Mouse (Mus musculus): ENCODE measurements at regions not wholly inside any gene's neighbourhood (a gene's known extent, or its start where the extent isn't known, plus 50 kb on each side); places are given as distances from the start of the nearest gene placed in this dataset.

DNA sequence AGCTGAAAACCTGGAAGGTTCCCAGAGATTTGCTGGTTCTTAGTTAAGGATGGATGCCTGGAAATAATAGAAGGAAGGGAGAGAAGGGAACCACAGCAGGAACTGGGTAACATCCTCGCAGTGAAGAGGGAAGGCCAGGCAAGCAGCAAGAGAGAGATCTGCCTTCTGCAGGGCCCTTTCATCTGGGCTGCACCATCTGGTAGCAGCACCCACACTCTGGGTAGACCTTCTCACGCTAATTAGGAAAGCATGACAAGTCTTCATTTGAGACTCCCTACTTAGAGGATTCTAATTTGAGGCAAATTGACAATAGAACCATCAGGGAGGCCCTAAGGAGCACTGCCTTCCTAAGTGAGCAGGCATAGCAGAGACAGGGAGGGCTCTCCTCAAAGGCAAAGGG is 153.3 kb downstream of the Med10 start:
- H3K9me3 ChIP-seq: no peaks in the 10 kb centered on the region
- WGBS: 51% methylated on average over 2 of the region's 2 CpGs
- no peak for ATAC-seq (ENCODE audit: insufficient number of reproducible peaks, insufficient read depth, low FRiP score, low TSS enrichment)
- no peaks in the 10 kb centered on the region for H3K4me1 ChIP-seq
- H3K27me3 ChIP-seq: no peaks in the 10 kb centered on the region
- no peak overlapping the region for H3K9ac ChIP-seq
- H3K4me2 ChIP-seq (replicated peaks): no peak overlapping the region
- no peak overlapping the region for H3K27ac ChIP-seq
- H3K36me3 ChIP-seq: no peaks in the 10 kb centered on the region
- H3K4me3 ChIP-seq: no peak overlapping the region

DNA sequence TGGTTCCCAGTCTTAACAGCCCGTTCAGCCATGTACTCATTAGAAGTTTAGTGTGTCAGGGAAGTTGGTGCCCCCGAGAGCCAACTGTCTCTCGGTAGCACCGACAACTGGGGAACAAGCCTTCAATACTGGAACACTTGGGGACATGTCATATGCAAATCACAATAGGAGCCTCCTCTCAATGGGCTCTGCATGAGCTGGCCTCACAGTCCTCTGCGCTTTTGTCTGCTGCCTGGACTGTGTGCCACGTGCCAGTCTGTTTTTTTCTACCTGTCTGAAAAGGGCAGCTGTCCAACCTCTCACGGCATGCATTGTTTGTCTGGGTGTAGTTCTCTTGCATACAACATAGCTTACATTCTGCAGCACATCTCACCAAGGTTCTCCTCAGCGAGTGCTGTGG is 161.7 kb downstream of the Med10 start:
- Histone ChIP-seq H3K27me3 (no peaks in the 10 kb centered on the region; the same call in 1 of the 2 replicates), H3K36me3 (no peaks in the 10 kb centered on the region), H3K9me3 (no peaks in the 10 kb centered on the region), H3K27ac (no peak overlapping the region), H3K9ac (no peak overlapping the region), H3K4me2 (replicated peaks) (no peak overlapping the region), H3K4me1 (no peaks in the 10 kb centered on the region), H3K4me3 (no peak overlapping the region)
- 80% methylated on average over 8 of the region's 8 CpGs for WGBS
- ATAC-seq (ENCODE audit: insufficient number of reproducible peaks, insufficient read depth, low FRiP score, low TSS enrichment): no peak

DNA sequence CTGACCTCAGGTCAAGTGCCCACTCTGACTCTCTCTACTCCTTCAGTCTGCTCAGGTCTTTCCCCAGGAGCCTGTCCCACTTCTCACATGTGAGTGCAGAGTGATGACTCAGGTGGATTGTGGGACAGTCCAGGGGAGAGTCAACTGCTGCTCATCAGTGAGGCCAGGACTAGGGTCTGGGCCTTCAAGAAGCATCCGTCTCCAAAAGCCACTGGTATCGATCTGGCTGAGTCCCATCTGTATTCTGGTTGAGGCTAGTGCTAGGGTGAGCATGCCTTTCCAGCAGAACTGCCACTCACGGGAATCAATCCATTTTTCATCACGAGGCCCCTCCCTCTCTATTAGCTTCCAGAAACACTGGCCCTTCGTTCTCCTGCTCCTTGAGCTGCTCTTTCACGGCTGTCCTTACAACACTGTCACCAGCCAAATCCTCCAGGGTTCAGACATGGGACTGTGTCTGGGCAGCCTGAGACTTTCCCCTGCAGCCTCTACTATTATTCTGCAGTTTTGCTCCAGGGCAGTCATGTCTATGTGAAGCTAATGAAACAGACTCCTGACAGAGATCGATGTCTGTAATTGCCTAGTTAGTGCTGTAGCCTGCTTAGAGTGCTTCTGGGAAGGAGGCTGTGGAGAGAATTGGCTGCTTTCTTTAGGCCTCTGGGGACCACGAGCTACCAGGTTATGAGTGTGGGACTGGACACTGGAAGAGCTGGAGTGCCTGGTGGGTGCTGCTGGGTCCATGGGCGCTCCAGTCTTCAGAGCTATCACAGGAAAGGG is 169.3 kb downstream of the Med10 start:
- no peak overlapping the region for H3K27ac ChIP-seq
- no peaks in the 10 kb centered on the region for H3K36me3 ChIP-seq
- WGBS: 79% methylated on average over 9 of the region's 9 CpGs
- no peak overlapping the region for H3K4me3 ChIP-seq
- H3K9ac ChIP-seq: no peak overlapping the region
- H3K4me2 ChIP-seq (replicated peaks): no peak overlapping the region
- H3K4me1 ChIP-seq: no peaks in the 10 kb centered on the region
- H3K9me3 ChIP-seq: no peaks in the 10 kb centered on the region
- no peak for ATAC-seq (ENCODE audit: insufficient number of reproducible peaks, insufficient read depth, low FRiP score, low TSS enrichment)
- no peaks in the 10 kb centered on the region for H3K27me3 ChIP-seq

GRCm38 (mm10) chr13:69974835-69975234 is 172.6 kb downstream of the Med10 start:
- ATAC-seq (ENCODE audit: insufficient number of reproducible peaks, insufficient read depth, low FRiP score, low TSS enrichment): no peak
- no peaks in the 10 kb centered on the region for H3K36me3 ChIP-seq
- no peaks in the 10 kb centered on the region for H3K4me1 ChIP-seq
- WGBS: 83% methylated on average over 5 of the region's 5 CpGs
- no peak overlapping the region for H3K4me2 ChIP-seq (replicated peaks)
- H3K4me3 ChIP-seq: no peak overlapping the region
- H3K27ac ChIP-seq: no peak overlapping the region
- H3K9me3 ChIP-seq: no peaks in the 10 kb centered on the region
- H3K27me3 ChIP-seq: no peaks in the 10 kb centered on the region
- H3K9ac ChIP-seq: no peak overlapping the region

- no peaks in the 10 kb centered on the region for H3K36me3 ChIP-seq
- no peaks in the 10 kb centered on the region for H3K9me3 ChIP-seq
- H3K4me3 ChIP-seq: no peak overlapping the region
- no peak for ATAC-seq (ENCODE audit: insufficient number of reproducible peaks, insufficient read depth, low FRiP score, low TSS enrichment)
- H3K27me3 ChIP-seq: no peaks in the 10 kb centered on the region
- H3K9ac ChIP-seq: no peak overlapping the region
- 76% methylated on average over 1 of the region's 1 CpGs for WGBS
- H3K27ac ChIP-seq: no peak overlapping the region
- no peaks in the 10 kb centered on the region for H3K4me1 ChIP-seq
- H3K4me2 ChIP-seq (replicated peaks): no peak overlapping the region
Measured at GRCm38 (mm10) chr13:69984159-69984558, 182.0 kb downstream of the Med10 start.

- 23% methylated on average over 10 of the region's 10 CpGs for WGBS
- Histone ChIP-seq H3K4me2 (replicated peaks) (no peak overlapping the region), H3K4me3 (no peak overlapping the region), H3K27ac (no peak overlapping the region), H3K27me3 (0 out of 2 replicates have a peak, but pooled peaks cover 4% of the 10 kb centered on the region), H3K9me3 (no peaks in the 10 kb centered on the region), H3K36me3 (no peaks in the 10 kb centered on the region), H3K9ac (no peak overlapping the region), H3K4me1 (no peaks in the 10 kb centered on the region)
- ATAC-seq (ENCODE audit: insufficient number of reproducible peaks, insufficient read depth, low FRiP score, low TSS enrichment): no peak
Measured at GRCm38 (mm10) chr13:69987181-69987580, 185.0 kb downstream of the Med10 start.

DNA sequence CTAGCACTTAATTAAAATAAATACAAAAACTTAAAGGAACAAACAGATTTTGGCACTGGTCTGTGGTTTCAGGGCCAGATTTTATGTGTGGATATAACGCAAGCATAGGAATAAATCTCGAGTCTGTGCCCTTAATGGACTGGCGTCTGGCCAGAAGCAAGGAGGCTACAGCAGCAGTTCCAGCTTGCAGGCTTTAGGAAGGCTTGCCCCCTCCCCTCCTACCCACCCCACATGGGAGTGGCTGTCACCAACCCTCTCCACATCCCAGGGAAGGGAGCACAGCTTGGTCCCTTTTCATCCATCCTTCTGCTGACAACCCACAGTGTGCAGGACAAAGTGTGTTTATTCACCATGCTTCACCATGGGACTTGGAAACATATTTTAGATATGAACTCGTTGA is 186.1 kb downstream of the Med10 start:
- H3K27ac ChIP-seq: no peak overlapping the region
- H3K27me3 ChIP-seq: 0 out of 2 replicates have a peak, but pooled peaks cover 4% of the 10 kb centered on the region
- no peak for ATAC-seq (ENCODE audit: insufficient number of reproducible peaks, insufficient read depth, low FRiP score, low TSS enrichment)
- H3K9me3 ChIP-seq: no peaks in the 10 kb centered on the region
- H3K36me3 ChIP-seq: no peaks in the 10 kb centered on the region
- no peak overlapping the region for H3K4me3 ChIP-seq
- no peaks in the 10 kb centered on the region for H3K4me1 ChIP-seq
- H3K4me2 ChIP-seq (replicated peaks): no peak overlapping the region
- WGBS: 53% methylated on average over 4 of the region's 4 CpGs
- H3K9ac ChIP-seq: no peak overlapping the region

- H3K27ac ChIP-seq: no peak overlapping the region
Measured at GRCm38 (mm10) chr13:69991253-69991891, 189.2 kb downstream of the Med10 start.

DNA sequence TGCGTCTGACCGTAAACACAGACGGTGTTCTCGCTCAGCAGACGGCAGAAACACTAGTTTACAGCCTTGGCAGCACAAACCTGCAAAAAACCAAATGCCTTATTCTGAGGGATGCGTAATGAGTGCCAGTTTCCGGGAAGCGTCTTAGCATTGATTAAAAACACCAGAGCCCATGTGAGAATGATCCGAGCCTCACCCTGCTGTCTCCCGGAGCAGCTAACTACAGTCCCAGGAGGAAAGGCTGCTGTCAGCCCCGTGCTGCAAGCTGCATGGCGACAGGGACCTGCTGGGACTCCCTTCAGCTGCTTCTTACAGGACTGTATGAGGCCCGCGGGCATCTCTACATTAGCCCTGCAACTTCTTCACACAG is 189.7 kb downstream of the Med10 start:
- Histone ChIP-seq H3K4me3 (no peak overlapping the region), H3K27ac (no peak overlapping the region), H3K4me2 (replicated peaks) (no peak overlapping the region), H3K36me3 (no peaks in the 10 kb centered on the region), H3K9ac (no peak overlapping the region), H3K9me3 (no peaks in the 10 kb centered on the region), H3K4me1 (no peaks in the 10 kb centered on the region), H3K27me3 (0 out of 2 replicates have a peak, but pooled peaks cover 4% of the 10 kb centered on the region)
- ATAC-seq (ENCODE audit: insufficient number of reproducible peaks, insufficient read depth, low FRiP score, low TSS enrichment): peak; percentile 52; the same call in 1 of the 2 replicates
- WGBS: 60% methylated on average over 14 of the region's 14 CpGs

More at GRCm38 (mm10) chr13:69991253-69991891, 189.2 kb downstream of the Med10 start:
- H3K4me1 ChIP-seq: no peaks in the 10 kb centered on the region
- 0 out of 2 replicates have a peak, but pooled peaks cover 4% of the 10 kb centered on the region for H3K27me3 ChIP-seq
- WGBS: 30% methylated on average over 11 of the region's 11 CpGs
- no peaks in the 10 kb centered on the region for H3K36me3 ChIP-seq
- ATAC-seq (ENCODE audit: insufficient number of reproducible peaks, insufficient read depth, low FRiP score, low TSS enrichment): 0 out of 2 replicates have a peak, but pooled peaks have one; percentile 43
- H3K4me2 ChIP-seq (replicated peaks): no peak overlapping the region
- no peaks in the 10 kb centered on the region for H3K9me3 ChIP-seq
- H3K9ac ChIP-seq: no peak overlapping the region
- no peak overlapping the region for H3K4me3 ChIP-seq

- no peak for ATAC-seq (ENCODE audit: insufficient number of reproducible peaks, insufficient read depth, low FRiP score, low TSS enrichment)
- Histone ChIP-seq H3K27me3 (no peaks in the 10 kb centered on the region), H3K4me3 (no peak overlapping the region), H3K4me2 (replicated peaks) (no peak overlapping the region), H3K36me3 (no peaks in the 10 kb centered on the region), H3K9me3 (no peaks in the 10 kb centered on the region), H3K27ac (no peak overlapping the region), H3K4me1 (no peaks in the 10 kb centered on the region), H3K9ac (no peak overlapping the region)
- 90% methylated on average over 15 of the region's 15 CpGs for WGBS
Measured at GRCm38 (mm10) chr13:70003591-70003990, 201.4 kb downstream of the Med10 start.

DNA sequence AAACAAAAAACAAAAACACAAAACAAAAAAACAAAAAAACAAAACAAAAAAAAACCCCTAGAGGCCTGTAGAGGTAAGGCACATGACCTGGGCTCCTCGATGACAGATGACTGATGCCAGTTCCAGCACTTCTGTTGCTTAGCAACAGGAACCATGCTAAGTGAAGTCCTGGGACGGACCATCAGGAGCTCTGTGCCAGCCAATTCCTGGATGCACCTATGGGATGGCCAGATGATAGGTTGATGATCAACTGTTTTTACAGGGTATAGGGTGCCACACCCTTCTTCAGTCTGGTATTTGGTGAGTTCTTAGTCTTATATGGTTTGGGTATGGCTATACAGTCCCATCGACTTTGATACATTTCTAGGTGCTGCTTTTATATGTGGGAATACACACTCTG is 209.9 kb downstream of the Med10 start:
- 47% methylated on average over 3 of the region's 3 CpGs for WGBS
- no peak for ATAC-seq (ENCODE audit: insufficient number of reproducible peaks, insufficient read depth, low FRiP score, low TSS enrichment)

GRCm38 (mm10) chr13:70015183-70015582 is 213.0 kb downstream of the Med10 start:
- Histone ChIP-seq H3K9ac (no peak overlapping the region), H3K4me2 (replicated peaks) (no peak overlapping the region), H3K27ac (no peak overlapping the region), H3K9me3 (no peaks in the 10 kb centered on the region), H3K4me1 (no peaks in the 10 kb centered on the region), H3K36me3 (no peaks in the 10 kb centered on the region), H3K27me3 (no peaks in the 10 kb centered on the region), H3K4me3 (no peak overlapping the region)
- no peak for ATAC-seq (ENCODE audit: insufficient number of reproducible peaks, insufficient read depth, low FRiP score, low TSS enrichment)
- WGBS: 42% methylated on average over 4 of the region's 4 CpGs

More for the DNA sequence above, 209.9 kb downstream of the Med10 start:
- no peak overlapping the region for H3K9ac ChIP-seq
- no peaks in the 10 kb centered on the region for H3K36me3 ChIP-seq
- no peak overlapping the region for H3K4me3 ChIP-seq
- no peaks in the 10 kb centered on the region for H3K9me3 ChIP-seq
- no peak overlapping the region for H3K27ac ChIP-seq
- no peaks in the 10 kb centered on the region for H3K27me3 ChIP-seq
- no peak overlapping the region for H3K4me2 ChIP-seq (replicated peaks)
- no peaks in the 10 kb centered on the region for H3K4me1 ChIP-seq

Data from embryonic facial prominence, embryonic 12.5 days (tissue).